In genomic region chr19:16949341-16949740, GRCm38 (mm10) we compare ENCODE assay signal across 32 mouse cellular contexts.
"Had no signal": no experiment of that assay in that cellular context is flagged by ENCODE, and none has a peak within 500 bp of the region (broad histone marks: within the 10 kb centered on the region; RNA-seq: fewer than 3 reads in every experiment).

No protein-coding gene starts in this region.

- H3K4me3 ChIP-seq: heart, embryonic 10.5 days; heart, embryonic 12.5 days; heart, embryonic 13.5 days; heart, embryonic 15.5 days; hindbrain, embryonic 10.5 days; hindbrain, embryonic 12.5 days; hindbrain, embryonic 13.5 days; hindbrain, embryonic 15.5 days; intestine, embryonic 15.5 days; kidney, embryonic 15.5 days; layer of hippocampus, adult 2 months had no signal

- DNase-seq: heart, postnatal 10 days; heart, postnatal 14 days; heart, postnatal 36 days; heart, postnatal 4 days; kidney, adult 11 months; kidney, adult 18-20 months; kidney, adult 2 months; kidney, adult 8-10 months; kidney, adult 9 months; kidney, postnatal 25 days; kidney, postnatal 36 days; layer of hippocampus, adult 9-11 months; layer of hippocampus, postnatal 36 days had no signal

- H3K9me3 ChIP-seq: heart, embryonic 10.5 days; heart, embryonic 12.5 days; heart, embryonic 13.5 days; heart, embryonic 15.5 days; hindbrain, embryonic 10.5 days; hindbrain, embryonic 12.5 days; hindbrain, embryonic 13.5 days; hindbrain, embryonic 15.5 days; intestine, embryonic 15.5 days; kidney, embryonic 15.5 days had no signal

- H3K4me1 ChIP-seq: heart, embryonic 10.5 days; heart, embryonic 12.5 days; heart, embryonic 13.5 days; heart, embryonic 15.5 days; hindbrain, embryonic 12.5 days; hindbrain, embryonic 13.5 days; hindbrain, embryonic 15.5 days; intestine, embryonic 15.5 days; kidney, embryonic 15.5 days had no signal

- H3K4me2 ChIP-seq: heart, embryonic 11.5 days; heart, embryonic 12.5 days; heart, embryonic 13.5 days; heart, embryonic 15.5 days; hindbrain, embryonic 12.5 days; hindbrain, embryonic 13.5 days; hindbrain, embryonic 14.5 days; hindbrain, embryonic 15.5 days; intestine, embryonic 15.5 days; kidney, embryonic 15.5 days had no signal

- H3K27ac ChIP-seq: heart, embryonic 10.5 days; heart, embryonic 13.5 days; heart, embryonic 15.5 days; hindbrain, embryonic 10.5 days; hindbrain, embryonic 12.5 days; hindbrain, embryonic 13.5 days; hindbrain, embryonic 14.5 days; hindbrain, embryonic 15.5 days; hindbrain, postnatal 0 days; intestine, embryonic 15.5 days; kidney, embryonic 15.5 days; kidney, postnatal 0 days; layer of hippocampus, adult 2 months had no signal

- H3K36me3 ChIP-seq: heart, embryonic 10.5 days; heart, embryonic 12.5 days; heart, embryonic 13.5 days; heart, embryonic 15.5 days; hindbrain, embryonic 10.5 days; hindbrain, embryonic 12.5 days; hindbrain, embryonic 13.5 days; hindbrain, embryonic 15.5 days; intestine, embryonic 15.5 days; kidney, embryonic 15.5 days had no signal

- H3K9ac ChIP-seq: heart, embryonic 12.5 days; heart, embryonic 13.5 days; heart, embryonic 15.5 days; hindbrain, embryonic 12.5 days; hindbrain, embryonic 13.5 days; hindbrain, embryonic 14.5 days; hindbrain, embryonic 15.5 days; intestine, embryonic 15.5 days; kidney, embryonic 15.5 days had no signal

- ATAC-seq: hindbrain, embryonic 16.5 days; hindbrain, postnatal 0 days; inflammation-experienced regulatory T-cells, adult 6 months; intestine, embryonic 15.5 days; intestine, embryonic 16.5 days; intestine, postnatal 0 days had no signal
